Mouse (Mus musculus) limb, embryonic 14.5 days (tissue): Measurements from ENCODE around the gene Gstp2. TPM values are rescaled to one million over a fixed set of nuclear protein-coding genes. Genes with fewer than 3 reads are reported as not detected.
"Not testable (repeated sequence)": the region's sequence is repeated elsewhere in the genome, so short reads cannot be mapped to it uniquely, and the experiment has no call there.

Experiments used
- ATAC-seq: fragments of 200-750 bp; cut with Nextera tagmentation; 2 replicates; pipeline ENCODE4 v1.8.0; 2017; ENCODE audit warnings: low read depth, moderate number of reproducible peaks, moderate TSS enrichment; ENCODE audit not compliant: low FRiP score
- DNase-seq: peaks from one replicate; pipeline ENCODE4 v3.0.0-alpha.2; 2015; ENCODE audit warnings: low spot score
- H3K27ac ChIP-seq: fragments of 300-500 bp; sonication (generic); replicated peaks from 2 replicates; pipeline ENCODE4 v1.5.1; 2014; ENCODE audit warnings: low read depth, mild to moderate bottlenecking, low read length, moderate library complexity, mixed read lengths
- H3K27me3 ChIP-seq: fragments of 300-500 bp; sonication (generic); 2 replicates; pipeline ENCODE4 v1.6.1; 2014; ENCODE audit warnings: low read length, mixed read lengths; ENCODE audit not compliant: control insufficient read depth, insufficient read depth
- H3K36me3 ChIP-seq: fragments of 300-500 bp; sonication (generic); 2 replicates; pipeline ENCODE4 v1.6.1; 2014; ENCODE audit warnings: mild to moderate bottlenecking, low read length, moderate library complexity, mixed read lengths; ENCODE audit not compliant: control insufficient read depth, insufficient read depth
- H3K4me1 ChIP-seq: fragments of 300-500 bp; sonication (generic); 2 replicates; pipeline ENCODE4 v1.6.1; 2014; ENCODE audit warnings: antibody characterized with exemption, low read length, mixed read lengths; ENCODE audit not compliant: control insufficient read depth, insufficient read depth
- H3K4me2 ChIP-seq: fragments of 300-500 bp; sonication (generic); replicated peaks from 2 replicates; pipeline ENCODE4 v1.6.1; 2014; ENCODE audit warnings: low read depth, mild to moderate bottlenecking, low read length, moderate library complexity; ENCODE audit not compliant: severe bottlenecking
- H3K4me3 ChIP-seq: fragments of 300-500 bp; sonication (generic); replicated peaks from 2 replicates; pipeline ENCODE4 v1.5.1; 2014; ENCODE audit warnings: low read length
- H3K9ac ChIP-seq: fragments of 300-500 bp; sonication (generic); 2 replicates; pipeline ENCODE4 v1.6.1; 2014; ENCODE audit warnings: mild to moderate bottlenecking, low read depth, low read length, moderate library complexity; ENCODE audit not compliant: severe bottlenecking
- H3K9me3 ChIP-seq: fragments of 300-500 bp; sonication (generic); 2 replicates; pipeline ENCODE4 v1.6.1; 2016; ENCODE audit warnings: low read length; ENCODE audit not compliant: control insufficient read depth
- POLR2A ChIP-seq: fragments of 200-500 bp; IDR thresholded peaks from 2 replicates; pipeline ENCODE4 v1.8.0; 2012; ENCODE audit warnings: inconsistent platforms, mild to moderate bottlenecking, moderate library complexity, borderline replicate concordance; ENCODE audit not compliant: insufficient read depth, insufficient read length; ENCODE audit errors: extremely low read depth
- WGBS: fragments of 180-500 bp; shearing (Covaris S2); extraction: QIAGEN DNeasy Blood & Tissue Kit; methylation state at CpG from one replicate; pipeline ENCODE4 v1.1.7; 2014; 5-methylcytosine and 5-hydroxymethylcytosine counted together
- polyA plus RNA-seq, 2 experiments: library from polyadenylated mRNA; depleted of rRNA in 1 of 2; stranded (reverse) in 1 of 2; unstranded in 1 of 2; fragments of >200 nt; fragmentation: Nextera tagmentation in 1 of 2; extraction: Ambion mirVana in 1 of 2; gene quantifications; 2 replicates each; pipeline versions ENCODE4 v1.2.1 to v1.2.3; 2012 to 2014

Gstp2 gene
- polyA plus RNA-seq, 2 experiments: 1.7 to 10.8 TPM

DNA sequence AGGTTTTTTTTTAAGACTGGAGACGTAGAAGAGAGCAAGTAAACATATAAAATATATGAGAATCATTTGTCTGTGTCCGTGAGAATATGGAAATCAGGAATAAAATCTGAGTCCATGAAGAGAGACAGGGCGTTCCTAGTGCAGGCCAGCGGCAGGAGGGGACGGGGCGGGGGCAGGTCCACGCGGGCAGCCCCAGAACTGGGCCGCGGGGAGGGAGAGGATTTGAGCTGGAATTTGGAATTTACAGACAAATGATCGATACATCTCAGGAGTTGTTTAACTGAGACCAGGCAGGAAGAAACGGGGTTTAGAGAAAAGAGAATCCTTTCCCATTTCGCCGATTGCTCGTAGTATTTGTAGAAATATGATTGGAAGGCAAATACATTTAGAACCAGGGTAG, 24.5 kb upstream of the Gstp2 start:
- no peaks in the 10 kb centered on the region for H3K36me3 ChIP-seq
- no peak for TF ChIP-seq POLR2A
- H3K4me1 ChIP-seq: no peaks in the 10 kb centered on the region
- no peak overlapping the region for H3K27ac ChIP-seq
- no peaks in the 10 kb centered on the region for H3K27me3 ChIP-seq
- no peak for ATAC-seq
- no peak overlapping the region for H3K9ac ChIP-seq
- 78% methylated on average over 15 of the region's 15 CpGs for WGBS
- H3K4me2 ChIP-seq: no peak overlapping the region
- no peak for DNase-seq
- no peak overlapping the region for H3K4me3 ChIP-seq
- H3K9me3 ChIP-seq: no peaks in the 10 kb centered on the region

DNA sequence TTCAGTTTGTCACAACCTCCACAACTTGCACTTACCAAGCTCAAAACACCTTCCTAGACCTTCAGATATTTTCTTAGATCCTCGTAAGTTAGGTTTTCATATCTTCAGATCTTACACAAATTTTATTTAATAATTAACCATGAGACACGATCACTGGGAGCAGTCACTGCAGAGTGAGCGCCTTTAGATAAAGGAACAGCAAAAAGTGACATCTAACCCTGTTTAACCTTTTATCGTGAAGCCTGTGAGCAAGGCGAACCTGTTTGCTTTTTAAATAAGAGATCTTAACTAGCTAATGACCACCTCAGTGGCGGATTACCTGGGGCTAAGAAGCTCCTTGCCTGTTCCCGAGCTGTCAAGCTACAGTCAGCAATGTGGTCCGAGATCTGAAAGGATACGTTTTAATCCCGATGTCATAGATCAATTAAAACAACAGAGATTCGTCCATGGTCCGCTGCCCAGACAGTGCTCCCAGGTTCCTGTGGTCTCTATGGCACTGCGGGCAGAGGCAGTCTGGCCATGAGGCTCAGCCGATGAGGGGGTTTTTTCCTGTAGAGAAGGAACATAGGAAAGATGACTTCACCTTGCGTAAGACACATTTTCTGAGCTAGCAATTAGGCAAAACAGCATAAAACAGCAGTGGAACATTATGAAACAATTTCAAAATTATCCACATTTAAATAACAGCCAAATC, 23.0 kb upstream of the Gstp2 start:
- Histone ChIP-seq H3K4me3 (no peak overlapping the region), H3K4me2 (no peak overlapping the region), H3K36me3 (no peaks in the 10 kb centered on the region), H3K27me3 (no peaks in the 10 kb centered on the region), H3K27ac (no peak overlapping the region), H3K4me1 (no peaks in the 10 kb centered on the region), H3K9me3 (no peaks in the 10 kb centered on the region), H3K9ac (no peak overlapping the region)
- no peak for DNase-seq
- 74% methylated on average over 15 of the region's 15 CpGs for WGBS
- ATAC-seq: no peak
- TF ChIP-seq POLR2A: no peak

DNA sequence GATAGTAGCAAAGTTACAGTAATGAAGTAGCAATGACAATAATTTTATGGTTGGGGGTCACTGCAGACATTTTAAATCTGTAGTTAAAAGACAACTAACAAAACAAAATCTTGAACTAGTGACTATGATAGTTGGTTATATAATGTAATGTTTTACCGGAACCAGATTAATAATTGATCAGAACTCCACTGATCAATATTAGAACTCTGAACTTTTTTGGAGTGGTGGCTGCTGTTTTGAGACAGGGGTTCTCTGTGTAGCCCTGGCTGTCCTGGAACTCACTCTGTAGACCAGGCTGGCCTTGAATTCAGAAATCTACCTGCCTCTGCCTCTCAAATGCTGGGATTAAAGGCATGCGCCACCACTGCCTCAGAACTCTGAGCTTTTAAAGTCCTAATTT, 22.4 kb upstream of the Gstp2 start:
- not testable (repeated sequence) for ATAC-seq, H3K4me1 ChIP-seq, DNase-seq, H3K9me3 ChIP-seq, H3K4me2 ChIP-seq, H3K27me3 ChIP-seq, H3K4me3 ChIP-seq, H3K27ac ChIP-seq, H3K9ac ChIP-seq, H3K36me3 ChIP-seq
- 86% methylated on average over 2 of the region's 2 CpGs for WGBS

DNA sequence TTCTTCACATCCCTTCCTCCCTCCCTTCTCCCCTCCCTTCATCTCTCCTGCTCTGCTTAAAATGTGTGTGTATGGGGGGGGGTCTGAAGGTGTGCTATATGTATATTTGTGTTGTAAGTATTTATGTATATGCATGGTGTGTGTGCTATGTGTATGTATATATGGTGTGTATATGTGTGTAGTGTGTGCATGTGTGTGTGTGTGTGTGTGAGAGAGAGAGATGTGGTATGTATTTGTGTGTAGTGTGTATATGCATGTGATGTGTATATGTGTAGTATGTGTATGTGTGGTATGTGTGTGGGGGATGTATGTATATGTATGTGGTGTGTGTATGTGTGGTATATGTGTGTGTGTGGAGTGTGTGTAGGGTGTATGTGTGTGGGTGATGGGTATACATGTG, 21.1 kb upstream of the Gstp2 start:
- Histone ChIP-seq H3K4me2 (no peak overlapping the region), H3K36me3 (no peaks in the 10 kb centered on the region), H3K27me3 (no peaks in the 10 kb centered on the region), H3K4me3 (no peak overlapping the region), H3K27ac (no peak overlapping the region), H3K9ac (no peak overlapping the region), H3K9me3 (no peaks in the 10 kb centered on the region), H3K4me1 (no peaks in the 10 kb centered on the region)
- ATAC-seq (no peak), DNase-seq (no peak)
- no peak for TF ChIP-seq POLR2A

DNA sequence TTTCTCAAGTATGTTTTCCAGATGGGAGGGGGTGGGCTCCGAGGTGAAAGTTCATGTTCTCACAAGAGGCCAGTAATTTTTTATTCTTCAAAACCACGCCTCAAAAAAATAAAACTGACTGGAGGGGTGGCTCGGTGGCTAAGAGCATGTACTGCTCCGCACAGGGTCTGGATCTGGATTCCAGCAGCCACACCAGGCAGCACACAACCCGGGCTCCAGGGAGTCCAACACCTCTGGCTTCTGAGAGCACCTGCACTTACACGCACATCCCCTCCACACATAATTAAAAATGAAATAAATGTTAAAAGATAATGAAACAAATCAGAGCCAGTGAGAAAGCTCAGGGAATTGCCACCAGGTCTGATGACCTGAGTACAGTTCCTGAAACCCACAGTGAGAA, 20.5 kb upstream of the Gstp2 start:
- H3K4me2 ChIP-seq: no peak overlapping the region
- DNase-seq: no peak
- ATAC-seq: no peak
- H3K27me3 ChIP-seq: no peaks in the 10 kb centered on the region
- no peaks in the 10 kb centered on the region for H3K36me3 ChIP-seq
- no peaks in the 10 kb centered on the region for H3K9me3 ChIP-seq
- WGBS: 57% methylated on average over 6 of the region's 6 CpGs
- H3K4me1 ChIP-seq: no peaks in the 10 kb centered on the region
- no peak overlapping the region for H3K9ac ChIP-seq
- no peak overlapping the region for H3K27ac ChIP-seq
- H3K4me3 ChIP-seq: no peak overlapping the region
- TF ChIP-seq POLR2A: no peak

DNA sequence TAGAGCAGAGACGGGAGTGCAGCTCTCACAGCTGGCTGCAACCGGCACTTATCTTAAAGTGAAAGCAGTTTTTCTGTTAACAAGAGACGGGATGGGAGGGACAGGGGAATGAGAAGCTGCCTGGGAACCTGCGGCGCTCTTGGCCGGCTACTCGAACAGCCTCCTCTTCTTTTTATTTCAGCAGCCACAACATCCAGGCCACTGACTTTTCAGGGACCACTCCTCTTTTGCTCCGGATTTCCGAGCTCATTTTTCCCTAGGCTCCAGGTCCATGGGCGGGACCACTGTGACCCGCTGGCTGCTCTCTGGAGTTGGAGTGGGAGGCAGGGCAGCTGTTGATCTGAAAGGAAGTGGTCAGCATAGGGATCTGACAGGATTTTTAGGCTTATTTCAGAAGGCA, 18.7 kb upstream of the Gstp2 start:
- WGBS: 16% methylated on average over 3 of the region's 11 CpGs
- H3K4me3 ChIP-seq, H3K9ac ChIP-seq: not testable (repeated sequence)

DNA sequence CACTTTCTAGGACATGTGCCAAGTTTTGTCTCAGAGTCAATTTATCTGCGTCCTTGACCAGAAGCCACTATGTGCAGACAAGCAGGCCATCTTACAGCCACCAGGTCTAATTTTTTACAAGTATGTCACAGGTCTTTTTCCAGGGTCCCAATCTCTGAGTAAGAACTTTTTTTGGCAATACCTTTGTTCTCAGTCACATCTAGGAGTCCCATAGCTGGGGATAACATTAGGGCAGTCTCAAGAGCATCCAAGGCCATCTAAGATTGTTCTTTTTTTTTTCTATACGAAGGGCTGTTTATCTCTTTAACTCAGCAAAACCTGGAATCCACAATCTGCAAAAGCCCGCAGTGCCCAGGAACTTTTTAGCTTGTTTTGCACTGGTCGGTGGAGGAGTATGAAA, 17.5 kb upstream of the Gstp2 start:
- not testable (repeated sequence) for H3K9me3 ChIP-seq, H3K27me3 ChIP-seq, H3K27ac ChIP-seq, H3K9ac ChIP-seq, H3K4me2 ChIP-seq, ATAC-seq, H3K4me1 ChIP-seq, H3K4me3 ChIP-seq, DNase-seq, H3K36me3 ChIP-seq
- WGBS: 80% methylated on average over 2 of the region's 4 CpGs

More for the DNA sequence above, 18.7 kb upstream of the Gstp2 start:
- H3K4me2 ChIP-seq, H3K27me3 ChIP-seq, H3K9me3 ChIP-seq, H3K27ac ChIP-seq, H3K4me1 ChIP-seq, ATAC-seq, H3K36me3 ChIP-seq, DNase-seq: not testable (repeated sequence)
